Mouse (Mus musculus) cerebellum, adult 2 months (tissue): ENCODE measurements around the gene Gzmm.

Experiments
- CTCF ChIP-seq: fragments of 200-500 bp; IDR thresholded peaks from 2 replicates; pipeline ENCODE4 v1.5.1; 2011; ENCODE audit warnings: low read depth, mild to moderate bottlenecking, control low read depth, low read length, moderate library complexity, borderline replicate concordance; ENCODE audit not compliant: insufficient read depth
- POLR2A ChIP-seq: fragments of 200-500 bp; IDR thresholded peaks from 2 replicates; pipeline ENCODE4 v1.6.1; 2011; ENCODE audit warnings: low read length, control low read depth, borderline replicate concordance; ENCODE audit not compliant: insufficient read depth

GRCm38 (mm10) chr10:79721089-79721488 lies 32.3 kb downstream of the Gzmm start:
- TF ChIP-seq POLR2A = no peak
- no peak for TF ChIP-seq CTCF
